20 mouse cellular contexts compared by ENCODE assay signal in genomic region chr12:107837741-107838140, GRCm38 (mm10).
"Had no signal": no experiment of that assay in that cellular context is flagged by ENCODE, and none has a peak within 500 bp of the region (broad histone marks: within the 10 kb centered on the region; RNA-seq: fewer than 3 reads in every experiment).

No protein-coding gene starts in this region.

- H3K9me3 ChIP-seq: intestine, embryonic 15.5 days; kidney, embryonic 15.5 days; limb, embryonic 12.5 days; limb, embryonic 15.5 days; midbrain, embryonic 10.5 days; midbrain, embryonic 13.5 days; neural tube, embryonic 13.5 days had no signal

- H3K4me3 ChIP-seq: intestine, embryonic 15.5 days; kidney, embryonic 15.5 days; limb, embryonic 12.5 days; limb, embryonic 15.5 days; megakaryocyte, embryonic 14.5 days; midbrain, embryonic 10.5 days; midbrain, embryonic 13.5 days; myocyte; neural tube, embryonic 13.5 days had no signal

- ATAC-seq: intestine, embryonic 15.5 days; liver, postnatal 0 days; lung, postnatal 0 days; midbrain, embryonic 13.5 days; midbrain, embryonic 16.5 days had no signal

- H3K9ac ChIP-seq: intestine, embryonic 15.5 days; kidney, embryonic 15.5 days; limb, embryonic 12.5 days; limb, embryonic 15.5 days; liver, embryonic 14.5 days; liver, postnatal 0 days; lung, embryonic 14.5 days; midbrain, embryonic 13.5 days; neural tube, embryonic 13.5 days had no signal

- H3K4me1 ChIP-seq: kidney, embryonic 15.5 days; limb, embryonic 12.5 days; limb, embryonic 15.5 days; megakaryocyte, embryonic 14.5 days; midbrain, embryonic 10.5 days; midbrain, embryonic 13.5 days; neural tube, embryonic 13.5 days had no signal

- H3K4me2 ChIP-seq: intestine, embryonic 15.5 days; kidney, embryonic 15.5 days; limb, embryonic 12.5 days; limb, embryonic 15.5 days; liver, embryonic 11.5 days; lung, embryonic 14.5 days; midbrain, embryonic 13.5 days; neural tube, embryonic 13.5 days had no signal

- H3K27ac ChIP-seq: intestine, embryonic 15.5 days; kidney, embryonic 15.5 days; limb, embryonic 12.5 days; limb, embryonic 15.5 days; liver, embryonic 14.5 days; midbrain, embryonic 10.5 days; midbrain, embryonic 13.5 days; neural tube, embryonic 13.5 days had no signal

- DNase-seq: kidney, adult 11 months; kidney, adult 8-10 months; kidney, postnatal 10 days; kidney, postnatal 36 days; liver, postnatal 0 days; lung, embryonic 14.5 days; thymus, postnatal 25 days had no signal

- H3K36me3 ChIP-seq: intestine, embryonic 15.5 days; kidney, embryonic 15.5 days; limb, embryonic 12.5 days; limb, embryonic 15.5 days; midbrain, embryonic 10.5 days; midbrain, embryonic 13.5 days; neural tube, embryonic 13.5 days had no signal

- H3K27me3 ChIP-seq: intestine, embryonic 15.5 days; kidney, embryonic 15.5 days; limb, embryonic 12.5 days; megakaryocyte, embryonic 14.5 days; midbrain, embryonic 13.5 days; neural tube, embryonic 13.5 days had no signal
